Mouse (Mus musculus) hindbrain, embryonic 11.5 days (tissue): ENCODE data around the gene Prlhr. TPM values are rescaled to one million over a fixed set of nuclear protein-coding genes. Genes with fewer than 3 reads are reported as not detected.

Experiments used
- ATAC-seq: fragments of 200-750 bp; cut with Nextera tagmentation; 2 replicates; pipeline ENCODE4 v1.8.0; 2017; ENCODE audit warnings: mild to moderate bottlenecking, moderate TSS enrichment, moderate library complexity; ENCODE audit not compliant: low FRiP score
- DNase-seq: peaks from one replicate; pipeline ENCODE4 v3.0.0-alpha.2; 2015; ENCODE audit warnings: low spot score
- H3K27ac ChIP-seq: fragments of 300-500 bp; sonication (generic); 2 replicates; pipeline ENCODE4 v1.5.1; 2014; ENCODE audit warnings: mild to moderate bottlenecking, low read depth, low read length
- H3K27me3 ChIP-seq: fragments of 300-500 bp; sonication (generic); 2 replicates; pipeline ENCODE4 v1.6.1; 2014; ENCODE audit warnings: mild to moderate bottlenecking, low read length, moderate library complexity, mixed read lengths; ENCODE audit not compliant: control insufficient read depth, insufficient read depth
- H3K36me3 ChIP-seq: fragments of 300-500 bp; sonication (generic); 2 replicates; pipeline ENCODE4 v1.6.1; 2014; ENCODE audit warnings: mild to moderate bottlenecking, low read length, moderate library complexity, mixed read lengths; ENCODE audit not compliant: control insufficient read depth, insufficient read depth
- H3K4me1 ChIP-seq: fragments of 300-500 bp; sonication (generic); replicated peaks from 2 replicates; pipeline ENCODE4 v1.6.1; 2014; ENCODE audit warnings: low read length, mixed read lengths; ENCODE audit not compliant: control insufficient read depth, insufficient read depth
- H3K4me2 ChIP-seq: fragments of 300-500 bp; sonication (generic); replicated peaks from 2 replicates; pipeline ENCODE4 v1.6.1; 2014; ENCODE audit warnings: mild to moderate bottlenecking, low read depth, low read length
- H3K4me3 ChIP-seq: fragments of 300-500 bp; sonication (generic); 2 replicates; pipeline ENCODE4 v1.5.1; 2014; ENCODE audit warnings: low read depth, low read length
- H3K9ac ChIP-seq: fragments of 300-500 bp; sonication (generic); 2 replicates; pipeline ENCODE4 v1.6.1; 2014; ENCODE audit warnings: low read depth, low read length
- H3K9me3 ChIP-seq: fragments of 300-500 bp; sonication (generic); 2 replicates; pipeline ENCODE4 v1.6.1; 2016; ENCODE audit warnings: low read length; ENCODE audit not compliant: control insufficient read depth
- WGBS: fragments of 180-500 bp; shearing (Covaris S2); extraction: QIAGEN DNeasy Blood & Tissue Kit; methylation state at CpG from one replicate; pipeline ENCODE4 v1.1.7; 2014; 5-methylcytosine and 5-hydroxymethylcytosine counted together
- polyA plus RNA-seq: library from polyadenylated mRNA; unstranded; fragments of >200 nt; fragmentation: Nextera tagmentation; extraction: Ambion mirVana; gene quantifications from 2 replicates; pipeline ENCODE4 v1.2.1, GENCODE M21; 2014

Gene Prlhr
- polyA plus RNA-seq, 1 experiment from 2014 or later = not detected

DNA sequence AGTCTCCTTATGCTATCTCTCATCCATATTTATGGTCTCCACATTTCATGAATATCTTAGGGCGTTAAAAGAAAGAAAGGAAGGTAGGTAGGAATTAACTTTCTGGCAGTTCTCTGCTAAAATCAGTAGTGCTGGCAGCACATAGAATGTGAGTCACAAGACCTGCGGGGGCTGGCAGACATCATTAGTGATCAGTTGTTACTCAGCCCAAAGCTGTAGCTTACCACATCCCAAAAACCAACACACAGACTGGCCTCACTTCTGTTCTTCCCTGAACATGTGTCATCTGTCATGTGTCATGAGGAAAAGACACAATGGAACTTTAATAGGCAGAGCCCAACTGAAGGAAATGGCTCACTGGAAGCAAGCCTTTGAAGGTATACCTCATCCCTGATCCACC lies 9.0 kb downstream of the Prlhr start:
- Histone ChIP-seq H3K27me3 (no peaks in the 10 kb centered on the region), H3K27ac (no peak overlapping the region), H3K4me1 (no peaks in the 10 kb centered on the region), H3K4me2 (no peak overlapping the region), H3K36me3 (no peaks in the 10 kb centered on the region), H3K9ac (no peak overlapping the region), H3K9me3 (no peaks in the 10 kb centered on the region), H3K4me3 (no peak overlapping the region)
- WGBS = 85% methylated on average over 2 of the region's 2 CpGs
- ATAC-seq (no peak), DNase-seq (no peak)

DNA sequence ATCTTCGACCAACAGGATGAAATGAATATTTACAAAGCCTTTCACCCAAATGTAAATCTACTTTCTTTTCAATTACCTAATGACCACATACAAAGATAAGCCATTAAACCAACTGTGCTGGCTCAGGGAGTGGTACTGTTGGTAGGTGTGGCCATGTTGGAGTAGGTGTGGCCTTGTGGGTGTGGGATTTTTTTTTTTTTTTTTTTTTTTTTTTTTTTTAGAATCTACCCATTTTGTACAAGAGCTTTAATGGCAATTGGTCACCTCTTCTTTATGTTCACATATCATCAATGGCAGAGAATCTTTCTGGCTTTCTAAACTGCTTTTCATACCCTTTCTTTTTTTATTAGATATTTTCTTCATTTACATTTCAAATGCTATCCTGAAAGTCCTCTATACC lies 12.3 kb downstream of the Prlhr start:
- WGBS = 81% methylated on average over 1 of the region's 1 CpGs
- ATAC-seq = no peak
- Histone ChIP-seq H3K36me3 (no peaks in the 10 kb centered on the region), H3K27ac (no peak overlapping the region), H3K4me1 (no peaks in the 10 kb centered on the region), H3K4me2 (no peak overlapping the region), H3K4me3 (no peak overlapping the region), H3K9me3 (no peaks in the 10 kb centered on the region), H3K27me3 (no peaks in the 10 kb centered on the region), H3K9ac (no peak overlapping the region)
- no peak for DNase-seq

DNA sequence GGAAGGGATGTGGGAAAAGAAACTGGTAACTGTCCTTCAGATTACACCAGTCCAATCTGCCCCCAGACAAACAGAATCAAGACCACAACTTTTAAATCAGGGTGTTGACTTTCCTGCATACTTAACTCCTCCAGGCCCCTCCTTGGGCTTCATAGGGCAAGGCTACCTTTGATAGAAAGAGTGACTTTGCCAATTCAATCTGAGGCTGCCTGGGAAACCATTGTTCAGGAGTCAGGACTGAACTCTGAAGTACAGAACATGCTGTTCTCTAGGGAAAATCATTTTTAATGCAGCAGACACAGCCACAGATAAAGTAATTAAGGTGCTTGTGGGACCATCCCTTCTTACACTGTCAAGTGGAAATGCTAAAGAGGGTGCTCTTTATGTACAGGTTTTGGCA lies 27.6 kb downstream of the Prlhr start:
- DNase-seq = no peak
- Histone ChIP-seq H3K9me3 (no peaks in the 10 kb centered on the region), H3K27ac (no peak overlapping the region), H3K36me3 (no peaks in the 10 kb centered on the region), H3K9ac (no peak overlapping the region), H3K4me1 (no peaks in the 10 kb centered on the region), H3K4me3 (no peak overlapping the region), H3K27me3 (no peaks in the 10 kb centered on the region), H3K4me2 (no peak overlapping the region)
- ATAC-seq = no peak

DNA sequence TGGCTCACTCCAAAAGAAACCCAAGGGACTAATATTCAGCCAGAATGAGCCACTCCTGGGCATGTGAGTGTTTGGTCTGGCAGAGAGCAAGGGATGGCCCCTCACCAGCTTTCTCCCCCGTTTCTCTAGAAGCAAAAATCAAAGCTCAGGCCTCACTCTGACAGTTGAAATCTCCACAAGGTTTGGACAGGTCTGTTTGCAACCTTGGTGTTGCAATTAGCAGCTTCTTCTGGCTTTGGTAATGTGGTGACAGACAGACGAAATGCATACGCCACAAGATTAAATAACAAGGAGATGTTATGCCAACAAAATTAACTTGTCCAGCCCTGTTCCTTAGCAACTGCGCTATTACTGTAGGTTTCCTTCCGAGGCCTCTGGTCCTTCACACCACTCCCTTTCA lies 28.0 kb downstream of the Prlhr start:
- H3K4me1 ChIP-seq = no peaks in the 10 kb centered on the region
- H3K27ac ChIP-seq = no peak overlapping the region
- WGBS = 85% methylated on average over 5 of the region's 5 CpGs
- no peak for DNase-seq
- H3K4me2 ChIP-seq = no peak overlapping the region
- no peaks in the 10 kb centered on the region for H3K9me3 ChIP-seq
- no peak for ATAC-seq
- H3K4me3 ChIP-seq = no peak overlapping the region
- no peaks in the 10 kb centered on the region for H3K36me3 ChIP-seq
- H3K9ac ChIP-seq = no peak overlapping the region
- no peaks in the 10 kb centered on the region for H3K27me3 ChIP-seq

DNA sequence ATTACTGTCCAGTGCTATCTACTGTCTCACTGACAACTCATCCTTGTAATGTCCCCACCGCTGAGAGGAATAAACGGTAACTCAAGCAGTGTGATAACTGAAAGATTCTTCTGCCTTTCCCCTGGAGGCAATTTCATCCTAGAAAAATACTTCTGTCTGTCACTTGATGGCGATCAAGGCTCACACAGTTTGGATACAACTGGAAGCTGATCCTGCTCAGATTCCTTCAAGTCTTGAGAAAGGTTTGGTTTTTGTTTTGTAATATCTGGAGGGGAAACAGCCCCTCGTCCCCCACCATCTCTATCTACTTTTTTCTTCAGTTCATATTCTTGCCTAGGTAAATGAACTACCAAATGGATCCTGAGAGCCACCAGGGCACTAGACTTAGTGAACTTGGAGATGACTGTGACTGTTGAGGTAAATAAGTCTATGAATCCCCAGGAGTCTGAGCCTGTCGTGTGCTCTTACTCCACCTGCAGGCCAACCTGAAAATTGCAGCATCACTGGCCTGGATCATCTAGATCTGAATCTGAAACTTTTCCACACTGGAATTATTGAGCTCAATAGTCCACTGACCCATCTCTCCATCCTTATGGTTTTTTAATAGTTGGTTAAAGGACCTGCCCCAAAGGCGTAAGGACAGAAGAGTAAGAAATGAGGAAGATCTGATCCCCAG lies 30.4 kb downstream of the Prlhr start:
- Histone ChIP-seq H3K4me2 (no peak overlapping the region), H3K9me3 (no peaks in the 10 kb centered on the region), H3K4me1 (no peaks in the 10 kb centered on the region), H3K27me3 (no peaks in the 10 kb centered on the region), H3K4me3 (no peak overlapping the region), H3K36me3 (no peaks in the 10 kb centered on the region), H3K27ac (no peak overlapping the region), H3K9ac (no peak overlapping the region)
- peak; percentile 67 for DNase-seq
- WGBS = 53% methylated on average over 6 of the region's 6 CpGs
- no peak for ATAC-seq

DNA sequence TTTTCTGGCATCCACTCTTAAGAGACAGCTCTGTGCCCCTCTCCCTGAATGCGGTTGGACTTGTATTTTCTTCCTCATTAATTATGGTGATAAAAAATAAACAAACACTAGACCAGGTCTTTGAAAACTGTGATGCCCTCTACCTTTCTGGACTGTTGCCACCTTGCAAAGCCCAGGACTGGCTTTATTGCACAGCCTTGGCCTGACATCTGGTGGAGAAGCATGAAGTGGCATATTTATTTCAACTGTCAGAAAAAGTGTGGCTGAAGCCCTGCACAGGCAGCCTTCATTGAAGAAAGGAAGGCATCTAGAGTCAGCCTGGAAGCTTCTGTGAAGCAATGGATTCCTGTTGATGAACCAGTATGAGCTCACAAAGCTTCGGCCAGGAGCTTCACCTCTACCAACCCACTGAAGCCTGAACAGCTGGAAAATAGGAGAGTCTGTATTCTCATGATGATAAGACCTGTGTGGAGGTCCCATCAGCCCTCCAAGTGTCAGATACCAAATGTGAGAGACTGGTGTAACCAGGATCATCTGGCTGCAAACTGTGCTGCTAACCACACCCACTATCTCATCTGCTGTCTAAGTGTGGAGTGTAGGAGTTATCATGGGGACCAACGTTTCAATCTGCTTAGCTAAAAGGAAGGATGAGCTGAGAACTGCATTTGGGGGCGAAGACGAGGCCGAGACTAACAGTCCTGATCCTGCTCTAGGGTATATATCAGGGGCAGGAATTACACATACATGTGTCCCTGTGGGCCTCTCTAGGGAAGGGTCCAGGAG lies 35.6 kb downstream of the Prlhr start:
- no peaks in the 10 kb centered on the region for H3K27me3 ChIP-seq
- no peaks in the 10 kb centered on the region for H3K4me1 ChIP-seq
- DNase-seq (no peak), ATAC-seq (no peak)
- no peak overlapping the region for H3K9ac ChIP-seq
- no peak overlapping the region for H3K27ac ChIP-seq
- H3K4me2 ChIP-seq = no peak overlapping the region
- H3K4me3 ChIP-seq = no peak overlapping the region
- H3K9me3 ChIP-seq = no peaks in the 10 kb centered on the region
- 87% methylated on average over 6 of the region's 6 CpGs for WGBS
- H3K36me3 ChIP-seq = no peaks in the 10 kb centered on the region

DNA sequence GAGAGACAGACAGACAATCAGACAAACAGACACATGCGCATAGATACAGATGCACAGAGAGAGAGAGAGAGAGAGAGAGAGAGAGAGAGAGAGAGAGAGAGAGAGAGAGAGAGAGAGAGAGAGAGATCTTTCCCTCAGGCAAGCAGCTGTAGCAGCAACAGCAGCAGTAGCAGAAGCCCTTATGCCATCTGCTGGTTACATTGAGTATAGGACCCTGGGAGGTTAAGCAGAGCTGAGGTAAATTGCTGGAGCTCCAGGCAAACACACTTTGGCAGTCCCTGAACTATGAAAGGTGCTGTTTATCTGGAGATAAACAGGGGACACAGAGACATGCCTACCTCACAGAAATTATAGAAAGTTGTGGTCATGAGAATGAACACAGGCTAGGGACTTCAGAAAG lies 50.5 kb downstream of the Prlhr start:
- Histone ChIP-seq H3K9me3 (no peaks in the 10 kb centered on the region), H3K27me3 (no peaks in the 10 kb centered on the region), H3K36me3 (no peaks in the 10 kb centered on the region), H3K4me1 (no peaks in the 10 kb centered on the region), H3K9ac (no peak overlapping the region), H3K4me2 (no peak overlapping the region), H3K27ac (no peak overlapping the region), H3K4me3 (no peak overlapping the region)
- DNase-seq = peak; percentile 46
- 78% methylated on average over 1 of the region's 1 CpGs for WGBS
- no peak for ATAC-seq
